Mouse (Mus musculus) left cerebral cortex, adult 9 months (tissue): ENCODE measurements around the gene Folr2.

Source experiments
- DNase-seq, 2 experiments: peaks; one replicate each; pipeline ENCODE4 v3.0.0; 2022; ENCODE audit warnings: low spot score in 2 of 2

Folr2 gene

DNA sequence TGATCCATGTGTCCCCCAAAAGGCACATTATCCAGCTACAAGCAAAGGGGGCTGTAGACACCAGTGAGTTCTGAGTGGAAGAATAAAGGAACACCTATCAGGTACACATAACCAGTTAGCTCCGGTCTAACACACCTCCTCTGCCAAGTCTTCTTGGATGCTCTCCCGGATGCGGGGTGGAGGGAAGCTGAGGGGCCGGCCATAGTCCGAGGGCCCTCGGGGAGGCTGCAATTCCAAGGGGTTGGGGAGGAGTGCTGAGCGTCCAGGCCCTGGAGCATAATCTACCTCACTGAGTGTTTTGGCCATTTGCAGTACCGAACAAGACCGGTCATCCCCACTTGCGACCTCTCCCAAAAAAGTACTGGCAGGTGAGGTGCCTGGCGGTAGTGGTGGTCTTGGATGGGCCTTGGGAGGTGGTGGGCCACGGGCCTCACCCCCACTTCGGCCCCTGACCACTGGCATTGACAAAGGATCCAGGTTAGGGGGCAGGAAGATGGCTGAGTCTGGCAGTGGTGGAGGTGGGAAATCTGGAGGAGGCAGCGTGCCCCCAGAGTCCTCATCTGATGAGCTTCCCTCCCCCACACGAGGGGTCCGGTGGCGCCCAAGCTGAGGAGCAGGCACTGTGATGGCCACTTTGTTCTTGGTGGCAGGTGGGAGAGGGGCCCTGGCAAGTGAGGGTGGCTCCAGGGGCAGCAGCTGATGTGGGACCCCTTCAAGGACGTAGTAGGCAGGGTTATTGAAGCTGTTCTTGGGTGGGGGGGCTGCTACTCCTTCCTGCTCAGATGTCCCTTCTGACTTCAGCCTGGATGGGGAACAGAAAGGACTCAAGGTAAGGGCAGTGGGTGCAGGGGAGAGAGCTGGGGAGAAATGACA is 33.0 kb downstream of the Folr2 start:
- no peak for DNase-seq

DNA sequence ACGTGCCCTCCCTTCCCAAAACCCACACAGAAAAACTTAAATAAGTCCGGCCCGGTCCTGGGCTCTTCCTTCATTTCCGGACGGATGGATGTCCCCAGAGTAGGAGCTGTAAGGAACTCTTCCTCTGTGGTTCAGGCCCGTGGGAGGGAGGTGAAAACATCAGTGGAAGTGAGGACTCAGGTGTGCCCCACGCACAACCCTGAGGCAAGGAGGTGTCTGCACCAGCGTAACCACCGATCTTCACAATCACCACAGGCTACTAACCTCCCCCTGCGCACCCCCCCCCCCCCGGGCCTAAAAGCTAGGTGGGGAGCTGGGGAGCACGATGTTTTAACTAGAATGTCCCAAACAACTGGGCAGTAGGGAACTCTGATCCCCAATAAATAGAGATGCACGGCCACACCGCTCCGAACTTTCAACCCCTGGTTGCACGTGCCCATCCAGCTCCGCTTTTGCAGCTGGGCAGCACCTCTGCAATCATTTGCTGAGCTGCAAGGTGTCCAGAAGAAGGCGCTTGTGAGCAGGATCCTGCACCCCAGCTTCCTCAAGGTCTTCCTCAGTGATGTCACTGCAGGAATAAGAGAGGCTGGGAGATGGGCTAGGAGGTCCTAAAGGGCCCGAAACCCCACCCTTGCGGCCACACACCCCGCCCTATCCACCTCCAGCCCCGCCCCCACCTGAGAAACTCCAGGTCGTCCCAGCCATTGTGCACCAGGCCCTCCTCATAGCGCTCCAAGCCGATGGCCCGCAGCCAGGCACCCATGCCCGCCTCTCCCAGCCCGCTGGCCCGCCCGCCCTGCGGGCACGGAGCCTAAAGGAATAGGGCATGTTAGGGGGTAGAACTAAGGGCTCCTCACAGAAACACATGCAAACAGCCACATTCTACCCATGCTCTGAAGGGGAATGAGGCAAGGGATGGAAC is 33.9 kb downstream of the Folr2 start:
- no peak for DNase-seq

DNA sequence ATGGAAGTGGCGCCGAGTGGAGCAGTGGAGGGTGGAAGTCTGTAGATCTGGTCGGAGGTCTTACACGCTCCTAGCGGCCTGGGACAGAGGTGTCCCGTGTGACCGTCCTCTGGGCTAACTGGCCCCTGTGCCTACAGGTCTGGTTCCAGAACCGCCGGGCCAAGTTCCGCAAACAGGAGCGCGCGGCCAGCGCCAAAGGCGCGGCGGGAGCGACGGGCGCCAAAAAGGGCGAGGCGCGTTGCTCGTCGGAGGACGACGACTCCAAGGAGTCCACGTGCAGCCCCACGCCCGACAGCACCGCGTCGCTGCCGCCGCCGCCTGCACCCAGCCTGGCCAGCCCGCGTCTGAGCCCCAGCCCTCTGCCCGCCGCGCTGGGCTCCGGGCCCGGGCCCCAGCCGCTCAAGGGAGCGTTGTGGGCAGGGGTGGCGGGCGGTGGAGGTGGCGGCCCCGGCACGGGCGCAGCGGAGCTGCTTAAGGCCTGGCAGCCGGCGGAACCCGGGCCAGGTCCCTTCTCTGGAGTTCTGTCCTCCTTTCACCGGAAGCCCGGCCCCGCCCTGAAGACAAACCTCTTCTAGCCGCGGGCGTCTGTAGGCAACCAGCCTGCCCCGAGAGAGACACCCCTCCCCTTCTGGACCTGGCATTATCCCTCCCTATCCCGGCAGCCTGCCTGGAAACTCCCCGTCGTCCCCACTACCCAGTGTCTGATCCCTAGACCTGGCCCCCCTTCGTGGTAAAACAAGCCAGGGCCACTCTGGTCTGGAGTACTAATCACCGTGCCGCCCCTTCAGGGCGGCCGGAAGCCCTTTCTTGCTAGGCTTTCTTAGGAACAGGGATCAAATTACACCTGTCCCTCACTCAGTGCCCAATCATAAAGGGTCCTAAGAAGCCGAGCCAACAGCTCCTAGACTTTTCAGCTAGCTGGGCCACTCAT is 35.2 kb downstream of the Folr2 start:
- DNase-seq: no peak

DNA sequence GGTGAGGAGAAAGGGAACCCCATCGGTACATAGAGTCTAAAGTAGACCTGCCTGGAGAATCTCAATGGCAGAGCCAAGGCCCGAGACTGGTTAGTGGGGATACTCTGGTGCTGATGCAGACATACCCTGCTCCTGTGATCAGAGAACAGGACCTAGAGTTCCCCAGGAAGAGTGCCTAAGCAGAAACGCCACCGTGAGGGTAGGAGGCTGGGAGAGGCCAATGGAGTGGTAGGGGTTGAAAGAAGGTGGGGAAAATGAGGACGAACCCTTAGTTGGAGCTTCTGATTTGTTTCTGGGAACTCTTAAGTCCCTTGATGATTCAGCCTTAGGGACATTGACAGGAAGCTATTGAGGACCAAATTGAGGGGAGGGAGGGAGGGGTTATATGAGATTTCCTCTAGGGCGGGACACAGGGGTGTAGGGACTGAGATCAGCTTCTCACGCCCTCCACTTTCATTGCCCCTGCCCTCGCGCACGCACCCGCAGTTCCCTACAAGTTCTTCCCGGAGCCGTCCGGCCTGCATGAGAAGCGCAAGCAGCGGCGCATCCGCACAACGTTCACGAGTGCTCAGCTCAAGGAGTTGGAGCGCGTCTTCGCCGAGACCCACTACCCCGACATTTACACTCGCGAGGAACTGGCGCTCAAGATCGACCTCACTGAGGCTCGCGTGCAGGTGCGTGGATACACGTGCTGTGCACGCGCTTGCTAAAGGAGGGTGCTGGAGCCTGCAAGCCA is 36.5 kb downstream of the Folr2 start:
- DNase-seq: no peak

DNA sequence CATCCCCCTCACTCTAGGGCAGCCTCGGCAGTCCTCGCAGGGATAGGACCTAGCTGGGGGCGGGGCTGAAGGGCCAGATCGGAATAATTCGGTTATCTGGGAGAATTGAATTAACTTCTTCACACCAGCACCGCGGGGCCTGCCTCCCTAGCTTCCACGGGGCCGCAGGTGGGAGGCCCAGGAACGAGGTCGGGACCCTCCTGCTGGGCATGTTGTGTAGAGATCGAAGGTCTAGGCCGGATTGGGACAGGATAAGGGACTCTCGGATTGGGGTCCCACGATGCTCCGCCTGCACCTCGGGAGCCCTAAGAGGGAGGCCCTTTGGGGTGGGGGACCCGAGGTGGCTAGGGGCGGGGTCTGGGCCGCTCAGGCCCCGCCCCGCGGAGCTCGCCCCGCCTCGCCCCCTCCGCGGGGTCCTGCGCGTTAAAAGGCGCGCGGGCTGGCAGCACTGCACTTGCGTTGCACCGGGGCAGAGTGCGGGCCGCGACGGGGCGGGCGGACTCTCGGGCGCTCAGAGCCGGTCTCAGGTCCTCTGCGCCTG is 39.1 kb downstream of the Folr2 start, which contains the start of gene Phox2a:
Gene Phox2a, plus strand, starts transcription at position 453 of the 541 bp plus-strand sequence.
- no peak for DNase-seq
